Mouse (Mus musculus) urinary bladder, postnatal 25 days (tissue): ENCODE results near the gene Actb.
"Not testable (repeated sequence)": the region's sequence is repeated elsewhere in the genome, so short reads cannot be mapped to it uniquely, and the experiment has no call there.

Source experiments
- DNase-seq: peaks from one replicate; pipeline ENCODE4 v3.0.0; 2022; ENCODE audit warnings: low spot score

The Actb gene

DNA sequence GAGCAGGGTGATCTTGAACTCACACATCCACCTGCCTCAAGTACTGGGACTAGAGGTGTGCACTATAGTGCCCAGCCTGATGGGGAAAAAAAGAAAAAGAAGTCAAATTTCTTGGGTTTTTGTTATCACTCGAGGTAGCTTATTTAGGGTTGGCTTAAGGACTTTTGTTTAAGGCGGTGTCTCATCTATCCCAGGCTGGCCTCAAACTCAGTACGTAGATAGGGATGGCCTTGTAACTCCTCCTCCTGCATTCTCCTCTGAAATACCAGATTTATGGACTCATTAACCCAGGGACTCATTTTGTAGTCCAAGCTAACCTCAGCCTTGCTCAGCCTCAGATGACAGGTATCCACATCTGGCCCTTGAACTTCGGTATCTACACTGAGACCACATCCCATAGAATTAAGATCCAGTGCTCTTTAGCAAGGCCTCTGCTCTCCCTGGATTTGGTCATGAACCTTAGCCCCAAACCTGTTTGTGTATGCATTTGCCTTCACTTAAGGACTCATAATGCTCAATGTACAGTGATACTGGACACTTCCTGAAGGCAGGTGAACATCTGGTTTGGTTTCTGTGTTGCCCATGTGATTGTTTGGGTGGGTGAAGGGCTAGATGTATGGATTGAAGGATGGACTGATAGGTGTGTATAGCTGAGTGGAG lies 4.6 kb downstream of the Actb start:
- no peak for DNase-seq

- DNase-seq, result peak; percentile 44
These were observed 5.2 kb downstream of the Actb start for GRCm38 (mm10) chr5:142901355-142901802.

- no peak for DNase-seq
These were observed 5.9 kb downstream of the Actb start for GRCm38 (mm10) chr5:142900651-142901050.

GRCm38 (mm10) chr5:142899932-142900533 lies 6.5 kb downstream of the Actb start:
- no peak for DNase-seq

- no peak for DNase-seq
These were observed 7.4 kb downstream of the Actb start for GRCm38 (mm10) chr5:142899057-142899601.

DNA sequence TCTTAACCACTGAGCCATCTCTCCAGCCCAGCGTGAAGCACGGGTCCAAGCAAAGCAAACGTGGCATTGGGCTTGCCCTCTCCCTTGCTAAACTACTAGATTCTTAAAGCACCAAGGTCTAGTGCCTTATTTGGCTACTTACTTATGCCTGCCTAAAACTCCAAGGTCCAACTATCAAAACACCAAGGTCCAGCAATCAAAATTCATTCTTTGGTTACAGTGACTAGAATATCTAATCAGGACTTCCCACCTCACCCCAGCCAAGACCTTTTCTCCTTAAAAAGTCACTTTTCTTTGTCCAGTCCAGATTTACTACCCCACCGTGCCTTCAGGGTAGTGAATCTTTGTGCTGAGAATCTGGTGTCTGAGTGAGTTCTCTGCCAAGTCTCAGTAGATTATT lies 8.2 kb downstream of the Actb start:
- DNase-seq, result no peak

DNA sequence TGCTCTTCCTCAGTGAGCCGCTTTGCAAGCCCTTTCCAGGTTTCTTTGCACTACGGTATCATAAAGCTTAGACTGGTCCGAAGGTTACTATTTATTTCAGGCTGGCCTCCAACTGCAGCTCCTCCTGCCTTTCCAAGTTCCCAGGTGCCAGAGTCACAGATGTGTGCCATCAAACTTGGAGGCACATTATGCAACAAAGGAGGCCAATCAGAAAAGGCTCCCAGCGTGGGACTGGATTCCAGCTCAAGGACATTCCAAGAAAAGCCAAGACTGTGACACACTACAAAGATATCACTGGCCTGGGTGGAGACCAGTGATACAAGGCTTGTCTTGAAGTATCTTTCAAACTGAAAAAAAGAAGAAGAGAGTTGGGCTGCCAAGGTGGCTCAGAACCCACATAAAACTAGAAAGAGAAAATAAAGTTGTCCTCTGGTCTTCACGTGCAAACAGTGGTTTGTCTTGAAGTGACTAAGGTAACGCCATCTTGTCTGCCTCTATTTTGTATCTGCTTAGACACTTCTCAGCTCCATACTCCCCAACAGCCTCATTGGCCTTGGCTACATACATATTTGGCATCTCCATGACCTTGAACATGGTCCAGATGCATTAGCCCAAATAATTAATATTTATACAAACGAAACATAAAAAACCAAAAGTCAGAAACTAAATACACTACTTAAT lies 8.8 kb downstream of the Actb start:
- DNase-seq, result no peak

DNA sequence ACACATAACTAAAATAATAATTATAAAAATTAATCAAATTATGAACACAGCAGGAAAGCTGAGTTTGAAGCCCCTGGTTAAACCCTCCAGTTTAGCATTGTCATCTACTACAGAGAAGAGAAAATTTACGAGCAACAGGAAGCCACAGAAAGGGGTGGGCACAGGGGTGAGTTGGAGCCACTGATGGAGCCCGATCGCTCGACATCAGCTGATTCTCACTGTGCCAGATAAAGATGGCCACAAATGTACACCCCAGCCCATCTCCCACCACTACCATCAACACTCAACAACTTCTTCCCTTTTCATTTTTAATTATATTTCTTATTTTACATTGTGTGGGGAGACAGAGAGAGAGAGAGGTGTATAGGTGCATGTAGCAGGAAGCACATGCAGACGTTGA lies 9.8 kb downstream of the Actb start:
- DNase-seq, result no peak

GRCm38 (mm10) chr5:142896192-142896591 lies 10.4 kb downstream of the Actb start:
- DNase-seq, result no peak

DNA sequence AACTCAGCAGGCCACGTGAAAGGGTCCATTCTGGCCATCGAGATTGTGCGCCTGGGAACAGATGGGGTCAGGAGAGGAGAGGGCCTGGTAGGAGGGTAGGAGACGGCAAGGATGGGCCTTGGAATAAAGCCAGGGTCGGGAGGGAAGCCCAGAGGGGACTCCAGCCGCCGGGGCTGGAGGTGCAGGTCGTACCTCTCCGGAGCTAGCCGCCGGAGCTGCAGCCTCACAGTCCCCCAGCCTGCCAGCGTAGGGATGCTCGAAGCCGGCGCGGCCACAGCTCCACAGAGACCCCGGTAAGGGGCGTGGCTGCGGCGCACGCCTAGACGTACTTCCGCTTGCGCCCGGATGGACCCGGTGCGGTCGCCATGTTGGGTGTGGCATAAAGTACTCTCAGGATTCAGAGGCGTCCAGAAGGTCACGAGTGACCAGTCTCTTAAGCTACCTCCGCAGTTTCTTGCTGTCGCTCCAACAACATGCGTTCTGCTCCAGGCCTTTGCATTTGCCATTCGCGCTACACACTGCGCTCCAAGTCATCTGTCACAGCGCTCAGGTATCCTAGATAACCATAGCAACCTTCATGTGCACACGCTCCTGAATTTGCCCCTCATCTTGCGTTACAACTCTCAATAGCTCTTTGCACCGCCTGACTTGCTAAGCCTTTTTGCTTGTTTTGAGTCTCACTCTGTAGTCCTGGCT lies 11.5 kb downstream of the Actb start, which contains the start of gene Fbxl18:
Fbxl18 (minus strand) TSS at position 504 of the 696 bp plus-strand sequence.
- DNase-seq, result peak; percentile 85

- no peak for DNase-seq
These were observed 15.2 kb downstream of the Actb start for GRCm38 (mm10) chr5:142891396-142891795.

DNA sequence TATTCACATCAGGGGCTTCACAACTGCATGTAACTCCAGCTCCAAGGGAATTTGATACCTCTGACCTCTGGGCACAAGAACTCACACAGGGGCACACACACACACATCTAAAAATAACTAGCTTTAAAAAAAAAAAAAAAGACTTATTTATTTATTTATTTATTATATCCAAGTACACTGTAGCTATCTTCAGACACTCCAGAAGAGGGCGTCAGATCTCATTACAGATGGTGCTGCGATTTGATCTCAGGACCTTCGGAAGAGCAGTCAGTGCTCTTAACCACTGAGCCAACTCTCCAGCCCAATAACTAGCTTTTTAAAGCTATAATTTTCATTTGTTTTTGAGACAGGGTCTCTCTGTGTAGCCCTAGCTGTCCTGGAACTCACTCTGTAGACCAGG lies 19.0 kb downstream of the Actb start:
- DNase-seq, result not testable (repeated sequence)

DNA sequence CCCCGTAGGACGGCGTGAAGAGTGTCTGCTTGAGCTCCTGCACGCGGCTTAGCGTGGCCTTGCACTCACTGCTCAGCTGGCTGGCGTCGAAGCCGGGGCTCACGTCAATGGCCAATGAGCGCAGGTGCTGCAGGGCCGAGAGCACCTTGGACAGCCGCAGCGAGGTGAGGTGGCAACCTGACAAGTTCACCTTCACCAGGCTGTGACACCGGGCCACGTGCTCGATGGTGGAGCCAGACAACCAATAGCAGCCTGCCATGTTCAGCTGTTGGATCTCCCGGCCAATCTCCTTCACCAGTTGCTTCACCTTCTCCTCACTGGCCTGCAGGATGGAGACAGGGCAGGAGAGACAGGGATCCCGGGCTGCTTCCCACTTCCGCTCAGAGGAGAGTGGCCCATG lies 19.8 kb downstream of the Actb start:
- no peak for DNase-seq

GRCm38 (mm10) chr5:142886181-142886580 lies 20.4 kb downstream of the Actb start:
- no peak for DNase-seq

DNA sequence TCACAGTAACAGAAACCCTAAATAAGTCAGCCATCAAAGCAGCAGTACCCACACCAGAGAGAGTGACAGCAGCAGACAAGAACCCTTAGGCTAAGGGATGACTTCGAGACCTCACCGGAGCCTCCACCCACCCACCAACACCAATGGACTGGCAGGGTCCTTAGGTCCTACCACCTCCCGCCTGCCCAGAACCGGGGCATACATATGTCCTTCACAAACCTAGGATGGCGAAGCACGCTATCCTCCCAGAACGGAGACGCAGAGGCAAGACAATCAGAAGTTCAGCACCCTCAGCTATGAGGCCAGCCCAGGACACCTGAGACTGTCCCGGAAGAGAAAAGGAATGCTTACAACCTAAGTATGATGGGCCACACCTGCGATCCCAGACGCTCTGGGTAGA lies 24.1 kb downstream of the Actb start:
- DNase-seq, result no peak

GRCm38 (mm10) chr5:142881936-142882335 lies 24.6 kb downstream of the Actb start:
- no peak for DNase-seq

DNA sequence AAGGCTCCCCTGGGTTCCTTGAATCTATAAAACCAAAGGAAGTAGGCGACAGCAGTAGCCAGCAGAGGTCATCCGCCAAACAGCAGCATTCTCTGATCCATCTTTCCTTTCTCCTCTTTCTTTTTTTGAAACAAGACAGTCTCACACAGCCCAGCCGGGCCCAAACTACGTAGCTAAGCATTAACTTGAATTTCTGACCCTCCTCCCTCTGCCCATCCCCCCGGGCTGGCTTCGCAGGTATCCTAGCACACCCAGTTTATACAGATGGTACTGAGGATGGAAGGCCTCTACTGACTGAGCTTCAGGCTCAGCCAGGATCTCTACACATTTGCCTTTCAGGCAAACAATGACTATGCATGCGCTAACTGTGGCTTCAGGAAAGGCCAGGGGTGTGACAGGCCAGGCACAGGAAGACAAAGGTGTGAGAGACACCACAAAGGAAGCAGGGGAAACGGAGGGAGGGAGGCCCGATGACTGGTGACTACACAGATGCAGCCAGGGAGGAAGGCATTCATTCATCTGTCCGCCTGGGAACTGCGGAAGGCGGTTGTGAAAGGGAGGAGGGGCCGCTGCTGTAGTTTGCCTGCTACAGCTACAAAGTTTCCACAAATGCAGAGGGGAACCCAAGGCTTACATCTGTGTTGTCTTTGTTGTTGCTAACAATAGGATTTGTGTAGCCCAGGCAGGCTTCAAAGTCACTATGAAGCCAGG lies 25.6 kb downstream of the Actb start:
- DNase-seq, result no peak

- no peak for DNase-seq
These were observed 26.3 kb downstream of the Actb start for GRCm38 (mm10) chr5:142880246-142880645.

- peak; percentile 75 for DNase-seq
These were observed 27.0 kb downstream of the Actb start for GRCm38 (mm10) chr5:142879318-142880175.

GRCm38 (mm10) chr5:142878570-142878969 lies 28.0 kb downstream of the Actb start:
- DNase-seq, result no peak
